Mouse (Mus musculus) testis, postnatal 10 days (tissue): ENCODE data around the gene Kcnip2.

Source experiments
- DNase-seq: peaks from one replicate; pipeline ENCODE4 v3.0.0; 2021; ENCODE audit warnings: low spot score

The Kcnip2 gene

DNA sequence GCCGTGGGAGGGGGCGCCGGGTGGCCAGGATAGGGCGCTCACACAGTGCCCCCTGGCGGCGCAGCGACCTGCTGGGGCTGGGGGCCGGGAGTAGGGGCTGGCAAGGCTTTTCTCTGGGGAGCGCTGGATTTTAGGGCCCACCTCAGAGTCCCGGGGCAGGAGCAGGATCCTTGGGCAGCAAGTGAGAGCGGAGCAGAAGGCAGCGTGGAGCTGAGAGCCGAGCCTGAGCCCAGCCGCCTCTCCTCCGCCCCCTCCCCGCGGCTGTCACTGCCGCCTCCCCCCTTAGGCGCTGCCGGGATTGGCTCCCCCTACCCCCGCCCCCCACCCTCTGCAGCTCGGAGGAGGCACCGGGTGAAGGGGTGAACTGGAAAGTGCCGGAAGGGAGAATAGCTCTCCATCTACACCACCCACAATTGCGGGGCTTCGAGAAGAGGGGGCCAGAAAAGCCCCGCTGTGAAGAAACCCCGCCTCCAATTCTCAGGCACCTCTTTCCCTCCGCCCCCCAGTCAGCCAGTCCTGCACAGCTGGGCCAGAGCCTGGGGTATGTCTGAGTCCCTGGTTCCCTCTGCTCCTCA, at the start of gene Kcnip2:
Gene Kcnip2, minus strand, starts transcription at position 231 of the 575 bp plus-strand sequence.
- DNase-seq: peak; percentile 76

DNA sequence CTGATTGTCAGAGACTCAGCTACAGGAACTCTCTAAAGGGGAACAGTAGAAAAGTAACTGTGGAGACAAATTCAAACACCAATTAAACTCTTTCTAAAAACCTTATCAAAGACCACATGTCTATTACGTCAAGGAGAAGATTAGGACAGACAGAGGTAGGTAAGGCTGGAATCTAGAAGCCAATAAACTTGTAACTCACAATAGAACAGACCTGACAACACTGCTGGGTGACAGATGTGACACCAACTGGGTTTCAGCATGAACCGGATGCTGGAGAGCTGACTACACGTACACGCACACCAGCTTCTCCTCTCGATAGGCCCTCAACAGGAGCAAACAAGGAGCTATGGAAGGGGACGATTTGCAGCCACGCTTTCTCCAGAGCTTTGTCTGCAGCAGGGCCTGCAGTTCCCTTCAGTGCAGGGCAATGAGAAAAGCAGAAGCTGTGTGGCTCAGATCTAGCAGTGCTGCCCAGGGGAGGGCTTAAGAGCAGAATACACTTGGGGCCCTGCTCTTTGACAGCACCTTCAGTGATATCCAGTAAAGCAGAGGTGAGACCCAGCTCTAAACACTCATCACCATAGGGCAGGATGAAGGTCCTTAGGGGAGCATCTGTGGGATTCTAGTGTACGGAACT, 39.5 kb upstream of the Kcnip2 start:
- no peak for DNase-seq

DNA sequence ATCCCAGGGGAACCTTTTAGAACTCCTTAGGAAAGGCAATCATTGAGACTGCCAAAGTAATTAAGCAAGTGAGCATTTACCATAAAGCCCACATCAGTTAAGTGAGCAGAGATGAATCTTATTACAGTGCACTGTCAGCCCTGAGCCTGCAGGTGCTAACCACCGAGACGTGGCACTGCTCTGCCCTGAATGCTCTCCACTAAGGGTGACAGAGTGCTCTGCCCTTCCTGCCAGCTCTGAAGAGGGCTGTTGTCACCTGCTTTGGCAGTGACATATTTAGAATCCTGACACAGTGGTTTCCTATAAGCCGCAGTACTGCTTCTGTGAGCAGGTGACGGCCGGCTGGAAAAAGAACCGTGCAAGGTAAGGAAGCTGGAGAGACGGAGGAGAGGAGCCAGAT, 38.7 kb upstream of the Kcnip2 start:
- DNase-seq: no peak

DNA sequence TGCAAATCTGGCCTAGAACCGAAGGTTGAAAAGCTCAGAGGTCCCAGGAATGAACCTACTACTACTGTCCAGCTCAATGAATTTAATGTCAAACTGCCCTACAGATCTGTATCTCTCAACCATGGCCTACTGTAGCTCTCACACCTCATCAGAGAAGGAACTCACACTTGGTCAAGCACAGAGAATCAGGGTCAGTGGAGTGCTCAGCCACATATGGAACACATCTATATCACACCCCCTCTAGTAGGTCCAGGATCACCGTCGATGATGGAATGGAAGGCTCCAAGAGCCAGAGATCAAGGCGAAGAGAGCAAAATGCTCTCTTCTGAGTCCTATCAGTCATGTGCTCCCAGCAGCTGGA, 31.9 kb upstream of the Kcnip2 start:
- no peak for DNase-seq

DNA sequence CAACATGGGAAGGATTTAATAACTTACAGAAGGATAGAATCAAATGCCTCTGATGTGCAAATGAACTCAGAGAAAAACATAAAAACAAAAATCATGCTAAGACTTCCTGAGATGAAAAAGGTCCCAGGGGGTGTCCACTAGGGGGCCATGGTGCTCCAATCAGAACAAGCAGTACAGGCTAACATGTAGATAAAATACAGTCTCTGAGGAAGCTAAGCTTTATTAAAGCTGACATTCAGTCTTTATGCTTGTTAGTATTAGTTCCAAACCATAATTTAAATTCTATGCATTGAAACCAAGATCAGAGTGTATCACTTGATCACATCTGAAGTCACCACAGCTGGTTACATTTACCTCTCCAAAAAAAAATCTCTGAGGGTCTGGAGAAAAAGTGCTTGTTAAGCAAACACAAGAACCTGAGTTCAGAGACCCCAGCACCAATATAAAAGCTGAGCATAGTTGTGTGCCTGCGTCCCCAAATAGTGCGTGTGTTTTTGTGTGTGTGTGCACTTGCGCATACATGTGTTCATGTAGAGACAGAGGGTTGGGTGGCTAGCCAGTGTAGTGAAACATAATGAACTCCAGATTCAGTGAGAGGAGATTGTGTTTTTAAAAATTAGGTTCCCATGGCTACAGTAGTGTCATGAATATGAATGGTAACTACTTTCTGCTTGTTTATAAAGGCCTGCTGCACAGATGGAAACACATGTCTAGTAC, 31.3 kb upstream of the Kcnip2 start:
- DNase-seq: peak; percentile 63

DNA sequence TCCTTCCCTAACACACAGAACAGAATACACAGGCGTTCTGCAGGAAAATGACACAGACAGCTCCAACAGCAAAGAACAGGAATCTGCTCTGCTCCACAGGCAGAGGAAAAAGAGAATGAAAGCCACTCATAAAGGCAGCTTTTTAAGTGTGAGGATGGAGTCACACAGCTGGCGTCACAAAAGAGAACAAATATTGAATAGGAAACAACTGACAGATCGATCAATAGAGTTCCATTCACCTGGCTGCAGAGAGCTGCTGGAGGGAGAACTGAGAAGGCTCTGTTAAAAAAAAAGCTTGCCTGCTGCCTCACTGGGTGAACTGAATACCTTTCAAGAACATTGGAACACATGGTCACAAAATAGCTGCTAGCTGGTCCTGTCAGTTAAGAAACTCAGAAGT, 28.3 kb upstream of the Kcnip2 start:
- no peak for DNase-seq

DNA sequence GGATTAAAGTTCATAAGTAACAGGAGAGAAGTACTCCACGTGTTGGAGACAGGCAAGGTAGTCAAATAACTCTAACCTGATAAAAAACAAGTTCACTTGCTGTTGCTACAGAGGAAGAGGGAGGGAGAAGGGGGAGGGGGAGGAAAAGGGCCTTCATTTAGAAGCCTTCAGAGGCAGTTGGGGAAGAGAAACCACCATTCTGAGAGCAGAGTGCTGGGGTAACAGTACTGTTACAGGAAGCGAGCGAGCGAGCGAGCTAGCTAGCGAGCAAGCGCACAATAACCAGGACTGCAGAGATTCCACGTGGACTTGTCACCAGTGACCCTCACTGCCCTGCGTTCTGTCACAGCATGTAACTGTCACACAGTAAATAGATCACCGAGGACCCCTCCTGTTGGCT, 27.6 kb upstream of the Kcnip2 start:
- DNase-seq: no peak

DNA sequence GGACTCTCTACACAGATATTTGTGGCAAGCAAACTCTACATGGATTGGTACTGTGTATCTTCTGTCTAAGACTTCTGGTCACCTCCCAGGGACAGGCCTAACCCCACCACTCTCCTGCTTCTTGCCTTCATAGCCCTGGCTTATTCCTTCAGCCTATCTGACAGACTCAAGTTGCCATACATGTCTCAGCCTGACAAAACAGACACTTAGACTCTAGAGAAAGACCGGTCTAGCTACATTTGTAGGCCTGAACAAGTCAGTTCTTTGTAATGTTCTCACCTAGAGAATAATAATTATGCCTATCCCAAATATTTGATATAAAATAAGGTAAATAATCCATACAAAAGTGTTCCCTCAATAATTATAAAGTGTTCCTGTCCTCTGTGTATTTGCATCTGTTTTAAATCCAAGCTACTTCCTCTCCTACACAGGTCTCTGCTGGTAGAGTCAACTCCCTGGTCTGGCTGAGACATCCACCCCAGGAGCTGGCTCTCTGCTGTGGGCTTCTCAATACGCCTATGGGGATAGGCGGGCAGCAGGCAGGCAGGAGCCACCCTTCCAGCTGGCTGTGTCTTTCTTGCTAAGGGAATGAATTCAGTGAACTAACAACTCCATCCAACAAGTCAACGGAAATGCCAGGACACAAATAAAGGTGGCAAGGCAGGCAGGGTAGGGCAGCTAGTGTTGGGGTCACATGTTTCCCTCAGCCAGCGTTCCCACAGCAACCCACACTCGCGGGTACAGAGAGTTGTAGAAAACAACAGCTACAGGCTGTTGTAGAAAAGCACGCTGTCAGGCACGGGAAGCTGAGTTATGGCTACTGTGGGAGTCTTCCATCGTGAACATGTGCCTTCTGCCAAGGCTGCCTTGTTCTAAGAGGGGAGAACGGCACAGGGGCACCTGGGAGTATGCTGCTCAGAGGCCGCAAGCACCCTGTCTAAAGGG, 21.5 kb upstream of the Kcnip2 start:
- DNase-seq: no peak

DNA sequence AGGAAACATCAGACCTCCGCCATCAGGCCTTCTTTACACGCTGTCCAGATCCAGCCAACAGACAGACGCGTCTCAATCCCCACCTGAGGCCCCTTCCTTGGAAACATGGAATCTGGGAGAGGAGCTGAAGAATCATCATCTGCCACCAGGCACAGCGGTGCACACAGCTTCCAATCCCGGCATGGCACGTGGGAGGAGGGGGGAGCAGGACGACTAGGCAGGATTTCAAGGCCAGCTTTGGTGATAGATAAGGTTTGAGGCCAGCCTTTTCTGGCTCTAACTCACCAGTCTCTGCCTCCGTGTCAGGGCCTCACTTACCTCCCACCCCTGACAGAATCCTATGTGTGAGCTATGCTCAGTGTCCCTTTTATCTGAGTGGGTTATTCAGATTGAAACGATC, 19.6 kb upstream of the Kcnip2 start:
- peak; percentile 79 for DNase-seq

DNA sequence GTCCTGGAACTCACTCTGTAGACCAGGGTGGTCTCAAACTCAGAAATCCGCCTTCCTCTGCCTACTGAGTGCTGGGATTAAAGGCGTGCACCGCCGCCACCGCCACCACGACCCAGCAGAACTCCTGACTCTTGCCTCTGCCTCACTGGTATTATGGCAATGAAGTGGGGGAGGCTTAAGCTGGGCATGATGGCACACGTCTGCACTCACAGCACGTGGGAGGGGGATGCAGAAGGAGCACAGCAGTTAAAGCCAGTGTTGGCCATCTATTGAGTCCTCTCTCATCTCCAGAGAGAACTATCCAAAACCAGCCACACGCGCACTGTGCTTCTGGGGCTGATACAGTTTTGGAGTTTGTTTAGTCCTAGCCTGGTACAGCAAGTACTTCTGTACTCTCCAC, 17.8 kb upstream of the Kcnip2 start:
- DNase-seq: no peak

DNA sequence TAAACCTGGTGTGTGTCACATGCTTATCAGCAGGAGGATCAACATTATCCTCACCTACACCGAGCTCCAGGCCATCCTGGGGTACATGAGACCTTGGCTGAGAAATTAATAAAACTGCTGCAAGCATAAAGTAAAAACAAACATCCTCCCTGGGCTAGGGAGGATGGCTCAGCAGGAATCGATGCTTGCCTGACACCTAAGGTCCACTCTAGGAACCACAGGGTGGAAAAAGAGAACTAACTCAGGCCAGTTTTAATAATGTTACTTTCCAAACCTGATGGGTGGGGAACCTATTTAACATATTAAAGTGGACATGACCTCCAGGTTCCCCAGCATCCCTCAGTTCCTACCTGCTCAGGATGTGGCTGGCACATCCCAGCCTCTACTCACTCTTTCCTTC, 14.8 kb upstream of the Kcnip2 start:
- DNase-seq: no peak

DNA sequence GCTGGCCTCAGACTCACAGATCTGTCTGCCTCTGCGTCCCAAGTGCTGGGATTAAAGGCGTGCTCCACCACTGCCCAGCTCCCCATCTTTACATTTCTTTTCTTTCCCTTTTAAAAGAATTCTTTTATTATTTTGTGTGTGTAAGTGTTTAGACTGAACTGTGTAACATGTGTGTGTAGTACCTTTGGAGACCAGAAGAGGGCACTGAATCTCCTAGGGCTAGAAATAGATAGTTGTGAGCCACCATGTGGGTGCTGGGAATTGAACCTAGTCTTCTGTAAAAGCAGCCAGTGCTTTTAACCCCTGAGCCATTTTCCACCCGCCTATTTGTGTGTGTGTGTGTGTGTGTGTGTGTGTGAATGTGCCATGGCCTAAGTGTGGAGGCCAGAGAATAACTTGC, 11.9 kb upstream of the Kcnip2 start:
- DNase-seq: no peak

DNA sequence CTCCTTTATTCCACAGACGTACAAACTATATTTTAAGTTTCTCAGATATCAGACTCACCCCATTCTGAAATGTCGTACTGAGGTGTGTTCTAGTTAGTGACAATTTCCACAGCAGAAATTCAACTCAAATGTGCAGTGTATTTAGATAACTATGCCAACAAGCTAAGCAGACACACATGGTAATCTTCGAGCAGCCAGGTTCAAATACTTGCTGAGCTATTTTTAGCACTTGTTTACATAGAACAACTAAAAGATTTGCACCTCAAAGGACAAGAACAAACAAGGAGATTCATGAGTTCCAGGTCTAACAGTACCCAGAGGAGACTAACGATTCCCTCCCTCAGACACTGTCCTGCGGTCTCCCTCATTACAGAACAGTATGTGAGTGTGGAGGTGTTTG, 11.3 kb upstream of the Kcnip2 start:
- DNase-seq: no peak

DNA sequence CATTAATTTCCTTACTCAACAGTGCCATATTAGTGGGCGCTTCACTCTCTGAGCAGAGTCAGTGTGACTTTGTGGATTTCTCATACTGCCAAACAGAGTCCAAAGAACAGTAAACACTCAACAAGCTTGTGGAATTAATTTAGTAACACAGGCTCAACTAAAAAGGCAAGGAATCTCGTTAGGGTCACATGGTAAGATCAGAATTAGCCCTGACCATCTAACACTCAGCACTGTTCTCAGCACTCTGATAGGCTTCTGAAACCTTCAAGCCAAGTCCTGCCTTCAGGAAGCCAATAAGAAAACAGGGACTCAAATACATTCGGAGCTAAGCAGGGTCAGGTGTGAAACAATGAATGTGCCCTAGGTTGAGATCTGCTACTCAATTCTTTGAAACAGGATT, 10.3 kb upstream of the Kcnip2 start:
- DNase-seq: no peak

DNA sequence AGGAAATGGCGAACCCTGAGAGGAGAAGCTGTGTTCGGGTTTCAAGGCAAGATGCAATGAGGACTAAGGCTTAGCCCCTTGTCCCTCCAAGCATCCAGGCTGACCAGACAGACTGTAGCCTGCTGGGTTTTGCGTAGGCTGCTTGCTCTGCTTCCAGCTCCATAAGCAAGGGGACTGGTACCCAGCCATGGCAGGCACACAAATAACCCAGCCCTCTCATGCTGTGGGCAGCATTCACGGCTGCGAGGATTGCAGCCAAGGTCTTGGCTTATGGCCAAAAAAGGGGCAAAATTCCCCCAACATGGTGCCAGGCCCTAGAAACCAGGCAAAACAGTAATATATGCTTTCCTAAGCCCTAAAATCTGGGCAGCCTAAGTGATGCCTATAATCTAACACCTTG, 6.0 kb upstream of the Kcnip2 start:
- no peak for DNase-seq

DNA sequence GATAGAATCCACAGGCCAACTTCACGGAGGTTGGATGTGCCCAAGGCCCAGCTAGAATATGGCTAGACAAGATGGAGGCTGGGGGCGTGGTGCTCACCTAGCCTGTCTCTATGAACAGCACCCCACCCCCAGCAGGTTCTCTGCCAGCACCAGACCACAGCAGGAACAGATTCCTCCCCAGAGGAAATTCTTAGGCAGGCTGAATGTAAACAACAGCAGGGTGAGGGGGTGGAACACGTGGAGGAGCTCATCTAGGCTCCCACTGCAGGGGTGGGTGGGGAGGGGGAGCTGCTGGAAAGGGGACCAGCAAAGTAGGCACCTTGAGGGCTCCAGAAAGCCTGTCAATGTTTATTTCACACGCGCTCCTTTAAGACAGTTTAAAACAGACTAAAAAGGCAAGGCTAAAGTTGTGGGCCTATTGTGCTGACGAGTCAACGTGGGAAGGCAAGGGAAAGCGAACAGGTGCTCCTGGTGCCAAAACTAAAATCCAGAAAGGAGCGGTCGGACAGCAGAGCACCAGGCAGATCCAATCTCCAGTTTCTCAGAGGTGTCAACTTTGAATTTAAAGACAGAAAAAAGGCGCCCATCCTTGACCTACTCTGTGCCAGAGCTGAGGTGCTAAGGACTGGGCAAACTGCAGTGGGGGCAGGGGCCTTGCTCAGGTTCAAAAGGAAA, 2.1 kb upstream of the Kcnip2 start:
- DNase-seq: no peak

DNA sequence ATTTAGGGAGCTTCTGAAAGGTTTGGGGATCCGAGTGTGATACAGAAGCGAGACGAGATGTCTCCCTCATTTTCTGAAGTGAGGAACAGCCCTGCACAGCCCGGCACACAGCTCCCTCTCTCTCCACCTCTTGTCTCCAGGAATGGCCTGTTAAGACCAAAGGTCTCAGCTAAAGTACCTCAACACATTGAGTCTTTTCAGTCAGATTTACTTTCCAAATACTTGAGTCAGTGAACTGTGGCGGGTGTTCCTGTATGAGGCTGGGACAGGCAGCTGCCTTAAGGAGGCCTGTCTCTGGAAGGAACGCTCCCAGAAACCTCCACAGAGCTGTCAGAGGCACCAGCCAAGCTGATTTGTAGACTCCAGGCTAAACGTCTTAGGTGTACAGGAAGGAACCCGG, 866 bp upstream of the Kcnip2 start:
- no peak for DNase-seq

DNA sequence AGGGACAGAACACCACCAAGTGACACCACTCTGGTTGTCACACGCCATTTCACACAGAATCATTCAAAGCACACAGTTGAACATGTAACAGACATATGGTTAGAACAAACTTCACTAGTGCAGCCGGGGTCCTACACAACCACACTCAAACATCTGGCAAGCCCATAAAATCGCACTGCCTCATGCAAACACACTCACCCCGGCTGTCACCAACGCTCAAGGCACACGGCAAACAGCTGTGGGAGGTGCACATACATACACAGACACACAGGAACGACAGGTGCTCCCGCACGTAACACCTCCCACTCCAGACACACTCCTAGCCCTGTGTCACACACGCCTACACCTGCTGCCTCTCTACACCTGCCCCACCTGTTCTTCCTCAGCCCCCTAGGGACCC, 691 bp downstream of the Kcnip2 start:
- DNase-seq: no peak

DNA sequence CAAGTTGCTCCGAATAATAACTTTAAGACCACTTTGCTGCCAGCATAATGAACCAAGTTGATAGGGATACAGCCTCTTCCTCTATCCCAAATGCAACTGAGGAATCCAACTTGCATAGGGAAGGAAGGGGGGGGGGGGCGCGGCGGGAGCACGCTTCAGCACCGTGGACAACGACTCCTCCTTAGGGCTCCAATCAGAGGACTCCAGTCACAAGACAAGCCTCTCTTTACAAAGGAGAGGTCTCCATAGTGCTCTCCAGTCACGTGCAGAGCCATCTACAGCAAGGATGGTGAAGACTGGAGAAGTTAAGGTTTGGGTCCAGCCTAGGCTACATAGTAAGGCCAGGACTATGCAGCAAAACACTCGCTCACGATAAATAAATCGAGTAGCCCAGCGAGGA, 2.1 kb downstream of the Kcnip2 start:
- DNase-seq: no peak

DNA sequence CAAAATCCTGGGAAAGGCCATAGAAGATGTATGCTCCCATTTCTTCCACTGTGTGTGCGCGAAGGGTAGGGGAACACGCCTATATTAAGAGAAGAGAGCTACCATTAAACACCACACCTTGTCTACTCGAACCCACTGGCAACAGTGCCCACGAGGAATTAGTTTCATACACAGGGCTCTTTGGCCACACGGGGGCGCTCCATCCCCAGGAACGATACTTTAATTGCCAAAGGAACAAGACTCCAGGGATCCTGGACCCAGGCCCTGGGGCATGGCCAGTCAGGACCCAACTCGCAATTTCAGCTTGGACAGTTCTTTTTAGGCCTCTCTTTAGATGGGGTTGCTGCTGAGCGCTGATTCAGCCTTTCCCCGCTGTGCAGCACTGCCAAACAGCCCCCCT, 2.6 kb downstream of the Kcnip2 start:
- peak; percentile 95 for DNase-seq

DNA sequence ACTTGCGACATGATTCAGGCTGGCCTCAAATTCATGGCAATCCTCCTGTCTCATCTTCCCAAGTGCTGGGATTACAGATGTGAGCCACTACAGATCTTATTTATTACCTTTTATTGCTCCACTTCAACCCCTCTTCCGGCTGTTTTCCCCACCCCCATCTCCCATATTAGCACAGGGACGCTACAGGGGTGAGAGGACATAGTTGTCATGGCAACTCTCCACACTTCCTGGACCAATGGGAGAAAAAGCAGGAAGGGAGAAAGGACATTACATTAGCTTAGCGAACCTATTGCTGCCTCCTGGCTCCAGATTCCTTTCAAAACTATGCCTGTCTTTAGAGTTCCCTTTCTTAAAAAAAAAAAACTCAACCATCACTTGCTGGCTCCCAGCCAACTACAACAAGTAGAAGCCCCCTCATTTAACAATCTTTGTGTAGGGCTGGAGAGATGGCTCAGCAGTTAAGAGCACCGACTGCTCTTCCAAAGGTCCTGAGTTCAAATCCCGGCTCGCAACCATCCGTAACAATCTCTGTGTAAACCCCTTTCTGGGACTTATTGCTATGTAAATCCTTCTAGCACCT, 3.1 kb downstream of the Kcnip2 start:
- DNase-seq: no peak

DNA sequence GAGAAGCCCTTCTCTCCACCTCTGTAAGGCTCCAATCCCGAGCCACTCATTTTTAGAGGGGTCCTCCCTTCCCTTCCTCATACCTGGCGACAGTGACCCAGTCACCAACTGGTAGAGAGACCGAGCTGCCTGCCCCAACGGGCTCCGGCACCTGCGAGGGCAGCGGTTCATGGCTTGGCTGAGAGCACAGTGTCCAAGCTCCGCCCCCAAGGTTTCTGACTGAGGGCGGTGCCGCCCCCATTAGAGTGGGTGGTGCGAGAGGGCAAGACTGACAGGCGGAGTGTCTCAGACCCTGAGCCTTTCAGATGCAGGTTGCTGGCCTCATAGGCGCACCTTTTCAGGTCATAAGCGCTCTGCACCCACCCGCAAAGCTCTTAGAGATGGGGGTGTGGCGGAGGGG, 3.7 kb downstream of the Kcnip2 start:
- peak; percentile 69 for DNase-seq
